Mouse (Mus musculus) forebrain, embryonic 10.5 days (tissue): ENCODE results near the gene Zfp618. TPM values are rescaled to one million over a fixed set of nuclear protein-coding genes. Genes with fewer than 3 reads are reported as not detected.

Experiments used
- DNase-seq: peaks from one replicate; pipeline ENCODE4 v3.0.0-alpha.2; 2017; ENCODE audit warnings: low spot score; ENCODE audit errors: extremely low spot score
- H3K27ac ChIP-seq: fragments of 300-500 bp; sonication (generic); 2 replicates; pipeline ENCODE4 v1.5.1; 2016; ENCODE audit warnings: mild to moderate bottlenecking
- H3K27me3 ChIP-seq: fragments of 300-500 bp; sonication (generic); 2 replicates; pipeline ENCODE4 v1.6.1; 2016; ENCODE audit warnings: mild to moderate bottlenecking; ENCODE audit not compliant: poor library complexity, severe bottlenecking
- H3K36me3 ChIP-seq: fragments of 300-500 bp; sonication (generic); replicated peaks from 2 replicates; pipeline ENCODE4 v1.6.1; 2016; ENCODE audit warnings: mild to moderate bottlenecking, moderate library complexity
- H3K4me1 ChIP-seq: fragments of 300-500 bp; sonication (generic); 2 replicates; pipeline ENCODE4 v1.6.1; 2016
- H3K4me3 ChIP-seq: fragments of 300-500 bp; sonication (generic); 2 replicates; pipeline ENCODE4 v1.5.1; 2016; ENCODE audit warnings: mild to moderate bottlenecking, moderate library complexity
- H3K9me3 ChIP-seq: fragments of 300-500 bp; sonication (generic); 2 replicates; pipeline ENCODE4 v1.6.1; 2016; ENCODE audit warnings: mild to moderate bottlenecking, moderate library complexity
- WGBS: fragments of 180-500 bp; shearing (Covaris S2); methylation state at CpG from one replicate; pipeline ENCODE4 v1.1.7; 2016; 5-methylcytosine and 5-hydroxymethylcytosine counted together
- polyA plus RNA-seq: library from polyadenylated mRNA; unstranded; fragments of >200 nt; fragmentation: Nextera tagmentation; extraction: Ambion mirVana; gene quantifications from 2 replicates; pipeline ENCODE4 v1.2.1, GENCODE M21; 2016

Zfp618 gene
- polyA plus RNA-seq, 1 experiment from 2014 or later = 21.4 TPM

- no peak for DNase-seq
These were observed 72.9 kb downstream of the Zfp618 start for GRCm38 (mm10) chr4:63038265-63038664.

GRCm38 (mm10) chr4:63038937-63039336, 73.6 kb downstream of the Zfp618 start:
- DNase-seq = no peak
- H3K4me1 ChIP-seq = peaks cover 26% of the 10 kb centered on the region
- no peak overlapping the region for H3K27ac ChIP-seq
- H3K9me3 ChIP-seq = no peaks in the 10 kb centered on the region
- H3K4me3 ChIP-seq = no peak overlapping the region
- H3K27me3 ChIP-seq = no peaks in the 10 kb centered on the region
- H3K36me3 ChIP-seq = peaks cover 21% of the 10 kb centered on the region
- 94% methylated on average over 10 of the region's 10 CpGs for WGBS

More at GRCm38 (mm10) chr4:63038265-63038664, 72.9 kb downstream of the Zfp618 start:
- H3K27me3 ChIP-seq = no peaks in the 10 kb centered on the region
- 51% methylated on average over 2 of the region's 2 CpGs for WGBS
- no peak overlapping the region for H3K27ac ChIP-seq
- no peaks in the 10 kb centered on the region for H3K9me3 ChIP-seq
- H3K4me1 ChIP-seq = peaks cover 33% of the 10 kb centered on the region
- no peak overlapping the region for H3K4me3 ChIP-seq
- H3K36me3 ChIP-seq = peaks cover 21% of the 10 kb centered on the region

GRCm38 (mm10) chr4:63048606-63049005, 83.2 kb downstream of the Zfp618 start:
- Histone ChIP-seq H3K27ac (no peak overlapping the region), H3K9me3 (peaks cover 6% of the 10 kb centered on the region; the same call in 1 of the 2 replicates), H3K36me3 (peaks cover 9% of the 10 kb centered on the region), H3K27me3 (no peaks in the 10 kb centered on the region), H3K4me3 (no peak overlapping the region), H3K4me1 (peaks cover 10% of the 10 kb centered on the region)
- DNase-seq = no peak
- WGBS = 89% methylated on average over 3 of the region's 3 CpGs

- Histone ChIP-seq H3K36me3 (peaks cover 11% of the 10 kb centered on the region), H3K4me3 (no peak overlapping the region)
- DNase-seq = no peak
These were observed 84.4 kb downstream of the Zfp618 start for GRCm38 (mm10) chr4:63049596-63050318.

GRCm38 (mm10) chr4:63050319-63050676, 84.9 kb downstream of the Zfp618 start:
- peaks cover 6% of the 10 kb centered on the region; the same call in 1 of the 2 replicates for H3K9me3 ChIP-seq
- WGBS = 85% methylated on average over 4 of the region's 4 CpGs
- no peaks in the 10 kb centered on the region for H3K27me3 ChIP-seq
- no peak for DNase-seq
- no peak overlapping the region for H3K27ac ChIP-seq
- no peak overlapping the region for H3K4me3 ChIP-seq
- H3K4me1 ChIP-seq = peaks cover 10% of the 10 kb centered on the region
- H3K36me3 ChIP-seq = peaks cover 11% of the 10 kb centered on the region

More at GRCm38 (mm10) chr4:63049596-63050318, 84.4 kb downstream of the Zfp618 start:
- Histone ChIP-seq H3K9me3 (peaks cover 6% of the 10 kb centered on the region; the same call in 1 of the 2 replicates), H3K27ac (no peak overlapping the region), H3K27me3 (no peaks in the 10 kb centered on the region), H3K4me1 (peaks cover 10% of the 10 kb centered on the region)

GRCm38 (mm10) chr4:63050949-63051348, 85.6 kb downstream of the Zfp618 start:
- Histone ChIP-seq H3K9me3 (peaks cover 6% of the 10 kb centered on the region; the same call in 1 of the 2 replicates), H3K4me3 (no peak overlapping the region), H3K36me3 (peaks cover 11% of the 10 kb centered on the region), H3K27ac (no peak overlapping the region), H3K4me1 (peaks cover 10% of the 10 kb centered on the region), H3K27me3 (no peaks in the 10 kb centered on the region)
- 93% methylated on average over 4 of the region's 4 CpGs for WGBS
- DNase-seq = no peak

GRCm38 (mm10) chr4:63051940-63052661, 86.7 kb downstream of the Zfp618 start:
- Histone ChIP-seq H3K27me3 (no peaks in the 10 kb centered on the region), H3K4me1 (peaks cover 20% of the 10 kb centered on the region), H3K27ac (no peak overlapping the region), H3K36me3 (peaks cover 11% of the 10 kb centered on the region), H3K9me3 (peaks cover 6% of the 10 kb centered on the region; the same call in 1 of the 2 replicates), H3K4me3 (no peak overlapping the region)
- no peak for DNase-seq
- WGBS = 71% methylated on average over 7 of the region's 7 CpGs

GRCm38 (mm10) chr4:63052662-63053033, 87.3 kb downstream of the Zfp618 start:
- Histone ChIP-seq H3K27ac (no peak overlapping the region), H3K9me3 (peaks cover 1% of the 10 kb centered on the region; the same call in 1 of the 2 replicates), H3K27me3 (no peaks in the 10 kb centered on the region), H3K4me1 (peaks cover 22% of the 10 kb centered on the region), H3K36me3 (peaks cover 7% of the 10 kb centered on the region), H3K4me3 (no peak overlapping the region)
- WGBS = 66% methylated on average over 2 of the region's 2 CpGs
- DNase-seq = no peak

- H3K27ac ChIP-seq = no peak overlapping the region
- 92% methylated on average over 10 of the region's 10 CpGs for WGBS
These were observed 89.9 kb downstream of the Zfp618 start for GRCm38 (mm10) chr4:63055216-63055745.

GRCm38 (mm10) chr4:63056641-63057415, 91.5 kb downstream of the Zfp618 start:
- WGBS = 53% methylated on average over 7 of the region's 7 CpGs
- H3K27ac ChIP-seq = peak overlapping the region; percentile 77
- DNase-seq = no peak

More at GRCm38 (mm10) chr4:63055216-63055745, 89.9 kb downstream of the Zfp618 start:
- H3K4me1 ChIP-seq = peaks cover 34% of the 10 kb centered on the region
- no peak overlapping the region for H3K4me3 ChIP-seq
- DNase-seq = no peak
- peaks cover 7% of the 10 kb centered on the region for H3K36me3 ChIP-seq
- H3K27me3 ChIP-seq = no peaks in the 10 kb centered on the region
- H3K9me3 ChIP-seq = no peaks in the 10 kb centered on the region

GRCm38 (mm10) chr4:63057581-63057980, 92.2 kb downstream of the Zfp618 start:
- peaks cover 22% of the 10 kb centered on the region for H3K36me3 ChIP-seq
- no peak overlapping the region for H3K27ac ChIP-seq
- H3K4me1 ChIP-seq = peaks cover 37% of the 10 kb centered on the region
- H3K9me3 ChIP-seq = no peaks in the 10 kb centered on the region
- WGBS = 79% methylated on average over 5 of the region's 5 CpGs
- H3K27me3 ChIP-seq = no peaks in the 10 kb centered on the region
- no peak overlapping the region for H3K4me3 ChIP-seq
- DNase-seq = no peak

More at GRCm38 (mm10) chr4:63056641-63057415, 91.5 kb downstream of the Zfp618 start:
- no peaks in the 10 kb centered on the region for H3K27me3 ChIP-seq
- H3K4me1 ChIP-seq = peaks cover 43% of the 10 kb centered on the region
- no peak overlapping the region for H3K4me3 ChIP-seq
- H3K36me3 ChIP-seq = peaks cover 14% of the 10 kb centered on the region
- no peaks in the 10 kb centered on the region for H3K9me3 ChIP-seq

- DNase-seq = no peak
- no peaks in the 10 kb centered on the region for H3K9me3 ChIP-seq
- no peak overlapping the region for H3K4me3 ChIP-seq
- H3K4me1 ChIP-seq = peaks cover 34% of the 10 kb centered on the region
- H3K36me3 ChIP-seq = peaks cover 29% of the 10 kb centered on the region
- H3K27ac ChIP-seq = no peak overlapping the region
- WGBS = 95% methylated on average over 4 of the region's 4 CpGs
- no peaks in the 10 kb centered on the region for H3K27me3 ChIP-seq
These were observed 93.3 kb downstream of the Zfp618 start for GRCm38 (mm10) chr4:63058686-63059085.
